Mouse (Mus musculus): ENCODE data around the gene Tmem150c. TPM values are rescaled to one million over a fixed set of nuclear protein-coding genes. Genes with fewer than 3 reads are reported as not detected.

The Tmem150c gene
- polyA plus RNA-seq, 1 experiment from 2014 or later: 1.7 TPM

GRCm38 (mm10) chr5:100119331-100119730, 40.3 kb downstream of the Tmem150c start:
- no peak overlapping the region for H3K4me3 ChIP-seq (ENCODE audit: low read length)
- no peaks in the 10 kb centered on the region for H3K9me3 ChIP-seq (ENCODE audit: control insufficient read depth, low read length)
- peaks cover 8% of the 10 kb centered on the region; the same call in 1 of the 2 replicates for H3K4me1 ChIP-seq (ENCODE audit: control insufficient read depth, insufficient read depth, low read length)
- WGBS: 65% methylated on average over 8 of the region's 8 CpGs
- no peaks in the 10 kb centered on the region for H3K27me3 ChIP-seq (replicated peaks; ENCODE audit: control insufficient read depth, insufficient read depth, low read length)
- no peak for ATAC-seq
- no peak overlapping the region for H3K27ac ChIP-seq (ENCODE audit: low read length)
- no peaks in the 10 kb centered on the region for H3K36me3 ChIP-seq (ENCODE audit: control insufficient read depth, insufficient read depth, low read length)
- H3K4me2 ChIP-seq (ENCODE audit: low read depth, low read length): no peak overlapping the region
- H3K9ac ChIP-seq (ENCODE audit: low read depth, low read length): no peak overlapping the region

DNA sequence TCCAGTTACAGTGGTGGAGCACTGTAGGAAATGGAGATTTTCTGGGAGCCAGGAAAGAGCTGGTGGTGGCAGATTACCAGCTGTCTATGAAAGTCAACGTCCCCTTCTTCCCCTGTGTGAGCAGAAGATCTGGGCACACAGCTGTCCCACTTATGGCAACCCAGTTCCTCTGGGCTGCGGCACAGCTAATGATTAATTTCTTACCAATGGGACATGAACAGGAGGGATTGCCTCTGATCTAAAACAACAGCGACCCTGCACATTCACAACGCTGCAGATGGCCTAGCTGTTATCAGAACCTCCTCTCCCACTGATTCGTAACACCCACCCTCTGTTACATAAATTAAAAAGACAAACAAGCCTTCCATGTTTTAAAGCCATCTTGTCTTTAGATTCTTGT, 46.2 kb downstream of the Tmem150c start:
- no peak overlapping the region for H3K4me3 ChIP-seq (ENCODE audit: low read length)
- ATAC-seq: no peak
- H3K36me3 ChIP-seq (ENCODE audit: control insufficient read depth, insufficient read depth, low read length): no peaks in the 10 kb centered on the region
- H3K4me1 ChIP-seq (ENCODE audit: control insufficient read depth, insufficient read depth, low read length): no peaks in the 10 kb centered on the region
- H3K9me3 ChIP-seq (ENCODE audit: control insufficient read depth, low read length): no peaks in the 10 kb centered on the region
- no peak overlapping the region for H3K4me2 ChIP-seq (ENCODE audit: low read depth, low read length)
- no peak overlapping the region for H3K9ac ChIP-seq (ENCODE audit: low read depth, low read length)
- no peaks in the 10 kb centered on the region for H3K27me3 ChIP-seq (replicated peaks; ENCODE audit: control insufficient read depth, insufficient read depth, low read length)
- no peak overlapping the region for H3K27ac ChIP-seq (ENCODE audit: low read length)
- 49% methylated on average over 5 of the region's 5 CpGs for WGBS

- Histone ChIP-seq H3K27ac (ENCODE audit: low read length) (no peak overlapping the region), H3K9ac (ENCODE audit: low read depth, low read length) (no peak overlapping the region), H3K27me3 (replicated peaks; ENCODE audit: control insufficient read depth, insufficient read depth, low read length) (no peaks in the 10 kb centered on the region), H3K9me3 (ENCODE audit: control insufficient read depth, low read length) (no peaks in the 10 kb centered on the region), H3K4me1 (ENCODE audit: control insufficient read depth, insufficient read depth, low read length) (no peaks in the 10 kb centered on the region), H3K36me3 (ENCODE audit: control insufficient read depth, insufficient read depth, low read length) (no peaks in the 10 kb centered on the region), H3K4me2 (ENCODE audit: low read depth, low read length) (no peak overlapping the region), H3K4me3 (ENCODE audit: low read length) (no peak overlapping the region)
- 67% methylated on average over 3 of the region's 3 CpGs for WGBS
- ATAC-seq: no peak
Observed at GRCm38 (mm10) chr5:100110581-100110980, 49.0 kb downstream of the Tmem150c start.

DNA sequence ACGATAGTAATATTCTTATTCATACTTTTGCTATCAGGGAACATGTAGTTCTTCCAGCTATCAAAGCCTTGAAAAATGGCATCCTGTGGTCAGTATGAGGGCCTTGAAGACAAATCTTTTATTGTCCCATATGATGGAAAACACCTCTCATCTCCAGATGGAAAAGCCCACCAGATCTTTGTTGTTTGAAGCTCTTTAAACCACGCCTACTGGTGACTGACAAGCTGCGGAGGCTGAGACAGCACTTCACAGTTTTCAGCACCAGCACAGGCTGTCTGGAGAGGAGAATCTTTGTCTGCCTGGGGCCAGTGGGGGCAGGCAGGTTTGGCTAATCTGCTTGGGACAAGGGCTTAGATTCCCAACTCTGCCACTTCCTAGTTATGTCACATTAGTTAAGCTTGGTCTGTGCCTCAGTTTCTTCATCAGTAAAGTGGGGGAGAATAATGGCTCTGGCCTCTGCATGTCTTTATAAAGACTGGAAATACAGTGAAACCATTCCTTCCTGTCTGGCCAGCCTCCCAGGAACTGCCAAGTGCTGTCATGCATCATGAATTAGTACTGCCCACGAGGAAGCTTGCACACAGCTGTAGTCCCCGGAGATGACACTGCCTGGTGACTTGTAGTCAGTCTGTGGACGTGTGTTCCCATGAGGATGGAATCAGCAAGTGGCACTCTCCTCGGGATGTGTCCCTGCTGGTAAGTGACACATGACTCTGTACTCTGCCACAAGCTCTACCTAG, 49.9 kb downstream of the Tmem150c start:
- Histone ChIP-seq H3K9me3 (ENCODE audit: control insufficient read depth, low read length) (no peaks in the 10 kb centered on the region), H3K4me3 (ENCODE audit: low read length) (no peak overlapping the region), H3K27me3 (replicated peaks; ENCODE audit: control insufficient read depth, insufficient read depth, low read length) (no peaks in the 10 kb centered on the region), H3K36me3 (ENCODE audit: control insufficient read depth, insufficient read depth, low read length) (no peaks in the 10 kb centered on the region), H3K27ac (ENCODE audit: low read length) (no peak overlapping the region), H3K4me2 (ENCODE audit: low read depth, low read length) (no peak overlapping the region), H3K4me1 (ENCODE audit: control insufficient read depth, insufficient read depth, low read length) (no peaks in the 10 kb centered on the region), H3K9ac (ENCODE audit: low read depth, low read length) (no peak overlapping the region)
- 0 out of 2 replicates have a peak, but pooled peaks have one; percentile 38 for ATAC-seq
- 48% methylated on average over 7 of the region's 7 CpGs for WGBS

DNA sequence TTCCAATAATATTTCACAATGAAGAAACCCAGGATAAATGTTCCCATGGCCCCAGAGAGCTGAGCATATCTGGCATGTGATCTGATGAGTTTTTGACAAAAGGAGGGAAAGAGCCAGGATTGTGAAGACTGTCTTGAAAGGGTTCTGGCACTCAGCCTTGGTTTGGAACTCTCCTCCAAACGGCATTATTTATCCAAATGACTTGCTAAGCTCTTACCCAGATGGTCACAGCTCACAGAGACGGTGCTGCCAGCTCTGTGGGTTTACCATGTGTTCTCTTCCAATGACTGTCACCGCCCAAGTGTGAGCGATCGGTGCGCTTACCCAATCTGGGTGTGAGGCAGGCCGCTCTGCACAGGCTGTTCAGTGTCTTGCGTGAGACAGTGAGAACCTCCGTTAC, 50.7 kb downstream of the Tmem150c start:
- Histone ChIP-seq H3K9me3 (ENCODE audit: control insufficient read depth, low read length) (no peaks in the 10 kb centered on the region), H3K4me1 (ENCODE audit: control insufficient read depth, insufficient read depth, low read length) (no peaks in the 10 kb centered on the region), H3K4me2 (ENCODE audit: low read depth, low read length) (no peak overlapping the region), H3K36me3 (ENCODE audit: control insufficient read depth, insufficient read depth, low read length) (no peaks in the 10 kb centered on the region), H3K27me3 (replicated peaks; ENCODE audit: control insufficient read depth, insufficient read depth, low read length) (no peaks in the 10 kb centered on the region), H3K27ac (ENCODE audit: low read length) (no peak overlapping the region), H3K9ac (ENCODE audit: low read depth, low read length) (no peak overlapping the region), H3K4me3 (ENCODE audit: low read length) (no peak overlapping the region)
- WGBS: 72% methylated on average over 9 of the region's 9 CpGs
- ATAC-seq: no peak

- no peak overlapping the region for H3K27ac ChIP-seq (ENCODE audit: low read length)
- no peaks in the 10 kb centered on the region for H3K4me1 ChIP-seq (ENCODE audit: control insufficient read depth, insufficient read depth, low read length)
- H3K4me3 ChIP-seq (ENCODE audit: low read length): no peak overlapping the region
- H3K9ac ChIP-seq (ENCODE audit: low read depth, low read length): no peak overlapping the region
- H3K27me3 ChIP-seq (replicated peaks; ENCODE audit: control insufficient read depth, insufficient read depth, low read length): no peaks in the 10 kb centered on the region
- WGBS: 54% methylated on average over 1 of the region's 1 CpGs
- no peak for ATAC-seq
- H3K4me2 ChIP-seq (ENCODE audit: low read depth, low read length): no peak overlapping the region
- H3K9me3 ChIP-seq (ENCODE audit: control insufficient read depth, low read length): no peaks in the 10 kb centered on the region
- no peaks in the 10 kb centered on the region for H3K36me3 ChIP-seq (ENCODE audit: control insufficient read depth, insufficient read depth, low read length)
Observed at GRCm38 (mm10) chr5:100102395-100102794, 57.2 kb downstream of the Tmem150c start.

- no peak for ATAC-seq
- 95% methylated on average over 4 of the region's 4 CpGs for WGBS
Observed at GRCm38 (mm10) chr5:100097967-100098366, 61.6 kb downstream of the Tmem150c start.

GRCm38 (mm10) chr5:100096955-100097354, 62.7 kb downstream of the Tmem150c start:
- H3K27ac ChIP-seq (ENCODE audit: low read length): no peak overlapping the region
- H3K4me1 ChIP-seq (ENCODE audit: control insufficient read depth, insufficient read depth, low read length): peaks cover 3% of the 10 kb centered on the region
- H3K27me3 ChIP-seq (replicated peaks; ENCODE audit: control insufficient read depth, insufficient read depth, low read length): no peaks in the 10 kb centered on the region
- H3K9ac ChIP-seq (ENCODE audit: low read depth, low read length): no peak overlapping the region
- H3K4me2 ChIP-seq (ENCODE audit: low read depth, low read length): no peak overlapping the region
- no peaks in the 10 kb centered on the region for H3K9me3 ChIP-seq (ENCODE audit: control insufficient read depth, low read length)
- 42% methylated on average over 5 of the region's 5 CpGs for WGBS
- no peak overlapping the region for H3K4me3 ChIP-seq (ENCODE audit: low read length)
- ATAC-seq: peak; percentile 60; the same call in 1 of the 2 replicates
- no peaks in the 10 kb centered on the region for H3K36me3 ChIP-seq (ENCODE audit: control insufficient read depth, insufficient read depth, low read length)

More at GRCm38 (mm10) chr5:100097967-100098366, 61.6 kb downstream of the Tmem150c start:
- no peak overlapping the region for H3K4me2 ChIP-seq (ENCODE audit: low read depth, low read length)
- no peak overlapping the region for H3K4me3 ChIP-seq (ENCODE audit: low read length)
- no peak overlapping the region for H3K9ac ChIP-seq (ENCODE audit: low read depth, low read length)
- no peaks in the 10 kb centered on the region for H3K9me3 ChIP-seq (ENCODE audit: control insufficient read depth, low read length)
- peaks cover 3% of the 10 kb centered on the region for H3K4me1 ChIP-seq (ENCODE audit: control insufficient read depth, insufficient read depth, low read length)
- H3K36me3 ChIP-seq (ENCODE audit: control insufficient read depth, insufficient read depth, low read length): no peaks in the 10 kb centered on the region
- no peaks in the 10 kb centered on the region for H3K27me3 ChIP-seq (replicated peaks; ENCODE audit: control insufficient read depth, insufficient read depth, low read length)
- no peak overlapping the region for H3K27ac ChIP-seq (ENCODE audit: low read length)

DNA sequence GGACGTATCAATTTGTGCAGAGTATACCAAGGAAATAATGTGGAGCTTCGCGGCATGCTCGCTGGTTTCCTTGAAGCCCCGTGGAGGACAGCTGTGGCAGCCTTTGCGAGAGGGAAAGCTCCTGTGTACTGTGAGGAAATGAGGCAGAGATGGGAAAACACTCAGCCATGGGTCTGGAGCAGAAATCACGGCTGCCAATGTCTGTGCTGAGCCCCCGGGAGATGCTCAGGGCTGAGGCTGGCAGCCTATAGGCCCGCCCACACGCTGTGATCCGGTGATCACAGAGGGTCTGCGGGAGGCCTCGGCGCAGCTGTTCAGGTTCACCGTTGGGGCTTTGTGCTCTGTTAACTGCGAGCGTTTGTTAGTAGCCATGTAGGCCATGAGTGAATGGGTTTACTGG, 68.0 kb downstream of the Tmem150c start:
- 21% methylated on average over 17 of the region's 17 CpGs for WGBS
- H3K27me3 ChIP-seq (replicated peaks; ENCODE audit: control insufficient read depth, insufficient read depth, low read length): no peaks in the 10 kb centered on the region
- H3K4me2 ChIP-seq (ENCODE audit: low read depth, low read length): no peak overlapping the region
- no peak for ATAC-seq
- no peak overlapping the region for H3K27ac ChIP-seq (ENCODE audit: low read length)
- H3K9ac ChIP-seq (ENCODE audit: low read depth, low read length): no peak overlapping the region
- peaks cover 8% of the 10 kb centered on the region; the same call in 1 of the 2 replicates for H3K4me1 ChIP-seq (ENCODE audit: control insufficient read depth, insufficient read depth, low read length)
- no peak overlapping the region for H3K4me3 ChIP-seq (ENCODE audit: low read length)
- no peaks in the 10 kb centered on the region for H3K9me3 ChIP-seq (ENCODE audit: control insufficient read depth, low read length)
- H3K36me3 ChIP-seq (ENCODE audit: control insufficient read depth, insufficient read depth, low read length): no peaks in the 10 kb centered on the region

GRCm38 (mm10) chr5:100091263-100091594, 68.4 kb downstream of the Tmem150c start:
- no peak for ATAC-seq
- H3K27ac ChIP-seq (ENCODE audit: low read length): no peak overlapping the region
- H3K4me3 ChIP-seq (ENCODE audit: low read length): no peak overlapping the region
- no peak overlapping the region for H3K9ac ChIP-seq (ENCODE audit: low read depth, low read length)
- no peaks in the 10 kb centered on the region for H3K27me3 ChIP-seq (replicated peaks; ENCODE audit: control insufficient read depth, insufficient read depth, low read length)
- H3K4me1 ChIP-seq (ENCODE audit: control insufficient read depth, insufficient read depth, low read length): peaks cover 6% of the 10 kb centered on the region; the same call in 1 of the 2 replicates
- H3K36me3 ChIP-seq (ENCODE audit: control insufficient read depth, insufficient read depth, low read length): no peaks in the 10 kb centered on the region
- 55% methylated on average over 10 of the region's 10 CpGs for WGBS
- H3K4me2 ChIP-seq (ENCODE audit: low read depth, low read length): no peak overlapping the region
- no peaks in the 10 kb centered on the region for H3K9me3 ChIP-seq (ENCODE audit: control insufficient read depth, low read length)
